Mouse (Mus musculus) monocyte, adult 5-6 weeks (primary cell): Measurements from ENCODE around the gene Inafm2. TPM values are rescaled to one million over a fixed set of nuclear protein-coding genes. Genes with fewer than 3 reads are reported as not detected.

Source experiments
- ATAC-seq: fragments of 153-309, 156-312 bp; replicated peaks from 2 replicates; pipeline ENCODE4 v1.8.0; 2017; ENCODE audit warnings: mild to moderate bottlenecking; ENCODE audit not compliant: low TSS enrichment, insufficient number of reproducible peaks, severe bottlenecking, poor library complexity, low FRiP score
- total RNA-seq: library from RNA; stranded (forward); fragments of 200-1000, 200-491, 200-594 nt; gene quantifications from 3 replicates; pipeline ENCODE4 v1.2.3, GENCODE M21; 2017

The Inafm2 gene
- total RNA-seq = 14.5 to 23.9 TPM (median 19.3 TPM) in 3 replicates

DNA sequence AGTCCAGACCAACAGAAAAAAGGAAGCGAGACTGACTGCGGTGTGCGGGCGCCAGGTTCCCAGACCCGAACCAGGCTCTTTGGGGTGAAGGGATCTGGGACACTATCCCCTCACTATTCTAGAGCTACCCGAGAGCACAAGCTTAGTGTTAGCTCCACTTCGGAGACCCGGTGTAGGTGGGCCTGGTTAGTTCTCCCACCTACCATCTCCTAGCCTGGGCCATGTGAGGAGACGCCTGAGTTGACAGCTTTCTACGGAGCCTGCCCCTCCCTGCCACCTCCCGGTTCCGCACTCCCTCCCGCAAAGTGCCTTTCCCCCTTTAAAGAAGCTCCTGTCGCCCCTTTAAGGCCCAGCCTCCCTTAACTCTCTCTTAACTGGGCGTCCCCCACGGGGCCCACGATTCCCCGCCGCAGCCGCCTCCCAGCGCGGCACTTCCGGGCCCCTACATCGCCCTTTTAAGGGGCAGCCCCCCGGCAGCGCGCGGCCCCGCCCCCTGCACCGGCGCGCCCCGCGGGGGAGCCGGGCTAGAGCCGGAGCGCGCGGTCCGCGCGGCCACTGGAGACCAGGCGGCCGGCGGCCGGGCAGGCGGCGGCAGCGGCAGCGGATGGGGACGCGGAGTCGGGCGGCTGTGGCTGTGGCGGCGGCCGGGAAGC lies at the start of gene Inafm2:
TSS of gene Inafm2 (plus strand) at position 527 of the 653 bp plus-strand sequence.
- ATAC-seq = peak; percentile 76

DNA sequence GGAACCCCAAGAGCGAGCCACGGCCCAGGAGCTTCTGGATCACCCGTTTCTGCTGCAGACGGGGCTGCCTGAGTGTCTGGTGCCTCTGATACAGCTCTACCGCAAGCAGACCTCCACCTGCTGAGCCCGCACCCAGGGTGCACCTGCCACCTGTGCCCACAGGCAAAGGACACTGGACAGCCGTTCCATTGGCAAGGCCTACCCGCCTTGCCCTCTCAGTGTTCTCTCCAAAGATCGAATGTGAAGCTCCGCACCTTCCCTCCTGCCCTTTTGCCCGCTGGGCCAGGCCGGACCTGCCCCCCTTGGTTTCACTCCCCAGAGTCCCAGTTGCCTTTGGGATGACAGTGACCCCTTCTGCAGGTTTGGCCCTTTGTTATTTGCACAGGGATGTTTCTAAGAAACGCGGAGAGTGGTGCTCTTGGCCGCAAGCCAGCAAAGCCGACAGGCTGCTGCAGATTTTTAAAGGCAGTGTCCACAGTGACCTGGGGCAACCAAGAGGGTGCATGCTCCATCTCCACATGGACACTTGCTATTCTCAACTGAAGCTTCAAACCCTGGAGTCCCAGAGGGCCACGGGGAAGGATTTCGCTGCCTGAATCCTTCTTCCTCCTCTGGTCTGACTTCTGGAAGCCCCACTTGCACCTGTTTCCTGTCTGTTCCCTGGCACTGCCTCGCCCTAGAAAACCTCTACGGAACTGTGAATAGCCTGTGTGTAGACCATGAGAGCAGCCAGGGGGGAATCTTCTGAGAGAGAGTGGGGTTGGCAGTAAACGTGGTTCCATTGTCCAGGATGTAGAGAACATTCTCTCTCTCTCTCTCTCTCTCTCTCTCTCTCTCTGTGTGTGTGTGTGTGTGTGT lies 48.9 kb upstream of the Inafm2 start:
- no peak for ATAC-seq

DNA sequence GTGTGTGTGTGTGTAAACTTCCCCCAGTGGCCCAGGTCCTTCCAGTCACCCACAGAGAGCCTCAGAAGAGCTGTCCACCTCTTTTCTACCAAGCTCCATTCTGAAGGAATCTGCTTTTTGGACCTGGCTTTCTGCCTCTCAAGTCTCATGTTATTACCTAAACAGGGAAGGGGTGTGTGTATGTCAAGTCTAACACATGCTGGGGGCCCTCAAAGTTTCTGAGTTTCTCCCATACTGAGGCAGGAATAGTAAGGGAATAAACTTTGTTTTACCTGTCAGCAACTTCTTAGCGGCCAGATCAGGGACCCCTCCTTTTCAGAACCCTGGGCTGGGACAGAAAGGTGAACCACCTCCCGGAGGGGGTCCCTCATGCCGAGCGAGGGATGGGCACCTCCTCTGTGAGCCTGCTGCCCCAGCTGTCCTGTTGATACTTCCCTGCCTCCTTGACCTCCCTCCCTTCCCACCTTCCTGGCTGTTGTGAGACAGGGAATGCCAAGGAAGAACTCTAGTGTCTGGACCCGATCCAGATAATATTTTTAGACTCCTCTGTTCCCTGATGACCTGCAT lies 48.2 kb upstream of the Inafm2 start:
- no peak for ATAC-seq

DNA sequence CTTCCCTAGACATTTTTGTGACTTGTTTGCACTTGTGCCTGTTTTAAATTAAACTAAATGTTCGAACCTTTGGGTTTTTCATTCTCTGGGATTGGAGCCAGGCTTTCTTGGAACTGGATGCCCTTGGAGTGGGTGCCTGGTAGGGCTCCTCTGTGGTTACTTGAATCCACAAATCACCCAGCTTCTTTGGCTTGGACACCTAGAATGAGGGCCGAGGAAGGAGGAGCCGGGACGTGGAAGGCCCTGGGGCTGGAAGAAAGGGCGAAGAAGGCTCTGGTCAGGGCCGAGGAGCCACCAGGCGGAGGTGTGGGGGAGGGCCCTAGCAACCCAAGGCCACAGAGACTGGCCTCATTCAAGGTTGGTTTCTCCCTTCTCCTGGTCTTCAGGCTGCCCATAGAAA lies 47.6 kb upstream of the Inafm2 start:
- no peak for ATAC-seq

DNA sequence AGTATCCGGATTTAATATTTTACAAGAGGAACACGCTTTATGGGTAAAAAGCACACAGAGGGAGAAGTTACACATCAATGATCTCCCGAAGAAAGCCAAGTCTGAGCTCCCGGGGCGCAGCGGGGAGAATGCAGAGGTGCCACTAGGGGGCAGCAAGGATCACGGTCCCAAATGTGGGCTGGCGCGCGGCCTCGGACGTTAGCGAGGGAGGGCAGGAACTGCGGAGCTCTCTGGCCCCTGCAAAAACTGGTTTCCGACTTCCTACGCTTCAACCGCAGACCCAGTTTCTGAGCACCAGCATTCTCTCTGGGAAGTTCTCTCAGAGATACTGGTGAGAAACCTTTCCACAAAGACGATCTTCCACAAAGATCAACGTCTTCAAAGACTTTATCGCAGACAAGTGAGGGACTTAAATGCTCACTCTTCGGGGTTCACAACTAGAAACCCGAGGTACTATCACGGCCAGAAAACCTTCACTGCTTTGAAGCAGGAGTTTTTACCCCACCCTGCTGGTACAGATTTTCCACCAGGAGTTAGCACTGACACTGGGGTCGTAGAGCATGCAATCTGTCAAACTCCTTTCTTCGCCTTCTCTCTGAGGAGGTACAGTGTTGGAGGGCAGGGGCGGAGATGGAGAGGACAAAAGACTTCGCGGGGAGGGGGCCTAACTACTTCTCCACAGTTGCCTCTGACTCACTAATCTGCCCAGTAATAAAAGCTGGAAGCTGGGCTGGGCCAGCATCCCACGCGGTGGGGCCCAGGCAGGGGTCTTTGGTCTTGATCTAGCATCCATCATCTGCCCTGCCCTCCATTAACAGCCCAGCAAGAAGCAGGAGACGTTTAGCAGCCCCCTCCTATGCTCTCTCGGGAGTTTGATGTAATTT lies 45.1 kb upstream of the Inafm2 start:
- ATAC-seq = peak; percentile 81

DNA sequence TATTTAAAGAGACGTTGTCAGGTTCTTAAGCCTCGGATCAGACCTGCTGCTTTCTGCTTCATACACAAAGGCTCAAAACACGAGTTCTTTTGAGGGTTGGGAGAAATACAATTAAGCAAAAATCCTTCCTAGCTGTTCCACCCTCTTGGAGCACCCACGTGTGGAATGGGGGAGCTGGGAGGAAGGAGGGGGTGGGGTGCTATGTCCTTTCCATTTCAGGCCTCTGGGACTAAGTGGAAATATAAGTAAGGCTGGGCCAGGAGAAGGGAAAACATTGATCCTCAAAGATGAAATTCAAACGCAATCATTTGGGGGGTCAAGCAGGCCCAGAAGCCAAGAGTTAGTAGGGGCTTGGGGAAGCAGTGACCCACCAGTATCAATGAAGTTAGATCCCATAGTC lies 44.4 kb upstream of the Inafm2 start:
- no peak for ATAC-seq

DNA sequence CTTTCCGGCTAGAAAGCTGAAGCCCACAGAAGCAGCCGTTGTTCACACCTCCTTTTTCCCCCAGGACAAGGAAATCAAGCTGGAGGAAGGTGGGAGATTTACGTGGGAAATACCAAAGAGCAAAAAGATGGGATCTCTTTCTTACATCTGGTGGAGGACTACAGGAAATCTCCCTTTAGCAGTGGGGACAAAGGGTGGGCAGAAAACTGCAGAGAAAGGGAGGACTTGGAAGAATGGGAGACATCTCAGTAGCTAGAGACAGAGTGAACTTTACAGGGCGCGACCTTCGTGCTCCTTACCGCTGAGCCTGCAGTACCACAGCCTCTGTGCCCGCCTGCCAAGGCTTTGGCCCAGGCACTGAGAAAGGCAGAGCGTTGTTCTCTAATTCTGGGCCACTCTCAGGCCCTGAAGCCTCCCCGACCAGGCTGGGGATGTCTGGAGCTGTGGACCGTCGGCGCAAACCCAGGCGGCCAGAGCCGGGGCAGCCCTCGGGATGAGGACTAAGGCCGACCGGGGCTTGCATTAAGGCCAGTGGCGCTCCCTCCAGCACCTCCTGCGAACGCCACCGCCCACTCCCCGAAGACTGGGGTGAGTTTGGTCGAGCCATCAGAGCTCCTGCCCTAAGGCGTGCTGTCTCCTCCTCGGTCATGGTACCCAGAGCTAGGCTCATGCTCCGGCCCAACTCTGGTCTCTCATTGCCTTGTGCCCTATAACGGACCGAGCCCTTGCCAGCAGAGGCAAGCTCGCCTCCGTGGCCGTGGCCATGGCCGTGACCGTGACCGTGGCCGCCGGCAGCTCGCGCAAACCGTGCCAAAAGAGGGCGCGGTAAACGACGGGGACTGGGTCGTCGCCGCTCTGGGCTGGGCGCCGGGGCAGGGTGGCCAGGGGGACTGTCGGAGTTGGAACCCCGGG lies 43.3 kb upstream of the Inafm2 start:
- ATAC-seq = no peak

DNA sequence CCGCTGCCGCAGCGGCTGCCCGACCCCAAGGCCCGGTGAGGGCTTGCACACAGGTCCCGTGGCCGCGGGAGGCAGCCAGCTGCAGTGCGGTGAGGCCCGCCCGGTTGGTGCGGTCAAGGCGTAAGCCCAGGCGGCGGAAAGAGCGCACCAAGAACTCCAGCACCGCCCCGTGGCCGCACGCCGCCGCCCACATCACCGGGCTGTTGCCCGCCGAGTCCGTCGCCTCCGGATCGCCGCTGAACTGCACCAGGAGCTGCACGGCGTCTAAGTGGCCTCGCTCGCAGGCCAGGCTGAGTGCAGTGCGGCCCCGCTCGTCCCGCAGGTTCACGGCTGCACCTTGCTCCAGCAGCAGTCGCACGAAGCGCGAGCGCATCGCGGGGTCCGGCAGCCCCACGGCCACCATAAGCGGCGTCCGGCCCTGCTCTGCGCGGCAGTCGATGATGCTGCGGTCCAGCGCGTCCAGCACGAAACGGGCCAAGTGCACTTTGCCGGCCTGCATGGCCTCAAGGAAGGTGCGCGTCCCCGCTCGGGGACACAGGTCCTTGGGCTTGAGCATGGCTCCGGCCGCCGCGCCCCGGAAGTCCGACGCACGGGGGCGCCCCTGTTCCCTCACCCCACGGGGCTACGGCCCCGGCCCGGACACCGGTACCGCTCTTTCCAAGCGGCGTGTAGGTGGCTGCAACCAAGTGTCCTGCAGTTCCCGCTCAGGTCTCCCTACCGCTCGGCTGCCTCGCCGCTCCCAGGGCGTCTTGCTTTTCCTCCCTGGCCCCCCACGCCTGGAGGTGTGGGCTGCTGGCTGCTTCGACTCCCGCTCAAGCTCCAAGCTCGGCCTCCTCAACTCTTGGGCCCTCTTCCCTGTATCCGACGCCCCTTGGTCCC lies 42.4 kb upstream of the Inafm2 start:
- ATAC-seq = no peak

DNA sequence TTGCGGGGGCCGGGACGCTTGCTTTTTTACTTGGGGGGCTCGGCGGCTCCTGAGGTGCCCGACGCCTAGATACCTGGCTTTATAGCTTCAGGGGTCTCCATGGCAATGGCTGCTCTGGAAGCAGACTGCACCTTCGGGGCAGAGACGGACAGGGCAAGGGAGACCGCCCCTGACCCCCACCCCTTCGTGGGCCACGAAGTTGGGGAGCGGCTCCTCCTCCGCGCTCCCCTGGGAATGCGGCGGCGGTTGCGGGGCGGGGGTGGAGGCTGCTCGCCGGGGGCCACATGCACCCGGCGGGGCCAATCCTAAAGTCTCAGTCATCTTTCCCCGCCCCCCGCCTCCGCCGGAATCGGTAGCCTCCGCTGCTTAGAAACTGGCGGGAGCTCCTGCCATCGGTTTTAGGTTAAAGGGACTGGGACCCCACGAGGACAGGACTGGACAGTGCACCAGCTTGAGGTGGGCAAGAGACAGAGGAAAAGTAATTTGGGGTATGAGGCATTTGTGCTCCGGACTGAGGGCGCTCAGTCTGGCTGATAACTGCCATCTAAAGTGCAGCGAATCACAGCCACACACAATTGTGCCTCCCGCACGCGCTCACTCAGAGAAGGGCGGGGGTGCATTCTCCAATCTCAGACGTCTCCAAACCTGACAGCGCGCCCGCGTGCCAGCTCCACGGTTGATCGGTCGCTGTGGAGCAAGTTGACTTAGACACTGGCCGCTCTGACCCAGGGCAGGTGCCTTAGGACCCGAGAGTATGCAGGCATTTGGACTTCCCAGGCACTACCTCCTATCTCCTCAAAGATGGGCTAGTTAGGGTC lies 41.4 kb upstream of the Inafm2 start, which contains the start of gene Ankrd63:
TSS of gene Ankrd63 (minus strand) at position 51 of the 818 bp plus-strand sequence.
- no peak for ATAC-seq

DNA sequence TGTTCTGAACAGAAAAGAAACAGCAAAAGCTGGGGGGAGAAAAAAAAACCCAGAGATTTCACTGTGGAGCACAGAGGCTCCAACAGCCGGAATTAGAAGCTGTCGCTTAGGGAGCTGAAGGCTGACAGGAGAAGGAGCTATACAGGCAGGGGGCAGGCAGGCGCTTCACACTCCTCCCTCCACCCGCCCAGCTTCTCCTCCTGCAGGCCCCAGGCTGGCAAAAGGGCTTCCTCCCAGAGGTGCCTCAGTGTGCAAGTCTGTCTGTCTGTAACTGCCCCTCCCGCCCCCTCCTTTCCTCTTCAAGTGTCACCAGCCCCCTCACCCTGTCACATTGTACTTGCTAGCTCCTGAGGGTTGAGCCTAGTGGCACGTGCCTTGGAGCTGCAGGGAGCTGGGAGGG lies 39.1 kb upstream of the Inafm2 start:
- ATAC-seq = no peak

DNA sequence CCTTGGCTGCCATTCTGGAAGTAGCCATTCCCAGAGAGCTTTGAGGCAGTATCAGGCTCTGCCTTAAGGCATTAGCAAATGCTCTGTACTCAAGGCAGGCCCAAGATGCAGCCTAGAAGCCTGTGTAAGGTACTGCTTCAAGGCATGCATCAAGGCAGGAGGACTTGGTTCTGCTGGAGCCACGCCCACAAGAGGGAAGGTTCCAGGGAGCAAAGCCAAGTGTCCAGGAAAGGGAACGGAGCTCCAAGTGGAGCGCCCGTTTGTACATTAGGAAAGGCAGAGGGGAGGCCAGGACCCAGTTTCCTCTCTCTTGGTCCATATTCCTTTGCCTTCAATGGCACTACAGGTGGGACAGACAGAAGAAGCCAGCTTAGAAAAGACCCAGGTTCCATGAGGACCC lies 37.1 kb upstream of the Inafm2 start:
- no peak for ATAC-seq

DNA sequence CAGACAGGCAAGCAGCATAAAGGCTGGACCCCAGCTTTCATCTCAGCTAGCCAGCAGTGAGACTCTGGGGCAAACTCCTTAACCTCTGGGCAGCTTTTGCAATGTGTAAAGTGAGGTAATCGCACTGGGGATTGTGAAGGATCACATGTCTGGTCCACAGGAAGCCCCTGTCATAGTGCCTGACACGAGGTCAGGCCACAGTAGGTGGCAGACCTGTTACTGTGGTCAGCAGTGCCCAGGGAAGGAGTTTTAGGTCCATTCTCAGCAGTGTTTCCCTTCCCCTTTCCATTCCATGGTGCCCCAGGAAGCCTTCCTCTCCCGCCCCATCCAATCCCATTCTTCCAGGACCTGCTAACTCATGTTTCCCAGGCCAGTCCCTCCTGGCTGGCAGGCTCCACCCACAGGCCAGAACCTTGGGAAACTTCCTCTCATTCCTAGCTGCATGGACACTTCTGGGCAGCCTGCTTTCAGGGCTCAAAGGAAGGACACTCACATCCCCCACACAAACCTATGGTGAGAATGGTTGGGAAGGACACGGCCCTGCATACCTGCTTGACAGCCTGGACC lies 35.8 kb upstream of the Inafm2 start:
- ATAC-seq = no peak

DNA sequence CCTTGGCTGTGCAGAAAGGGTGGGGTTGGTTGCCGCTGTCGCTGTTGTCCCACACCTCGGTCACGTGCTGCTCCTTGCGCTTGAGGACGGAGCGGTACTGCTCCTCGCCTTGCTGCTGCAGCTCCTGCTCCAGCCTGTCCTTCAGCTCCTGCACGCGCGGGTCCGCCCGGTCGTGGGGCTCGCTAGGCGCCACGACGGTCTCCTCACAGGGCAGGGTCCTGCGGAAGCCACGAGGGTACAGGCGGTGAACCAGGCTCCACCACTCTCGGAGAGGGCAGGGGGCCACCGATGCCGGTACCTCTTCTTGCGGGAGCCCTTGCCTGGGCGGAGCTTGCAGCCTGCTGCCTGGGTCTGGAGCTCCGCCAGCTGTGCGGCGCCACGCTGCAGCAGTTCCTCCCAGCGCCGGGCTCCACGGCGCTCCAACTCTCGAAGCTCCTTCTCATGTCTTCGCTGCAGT lies 34.5 kb upstream of the Inafm2 start:
- no peak for ATAC-seq

DNA sequence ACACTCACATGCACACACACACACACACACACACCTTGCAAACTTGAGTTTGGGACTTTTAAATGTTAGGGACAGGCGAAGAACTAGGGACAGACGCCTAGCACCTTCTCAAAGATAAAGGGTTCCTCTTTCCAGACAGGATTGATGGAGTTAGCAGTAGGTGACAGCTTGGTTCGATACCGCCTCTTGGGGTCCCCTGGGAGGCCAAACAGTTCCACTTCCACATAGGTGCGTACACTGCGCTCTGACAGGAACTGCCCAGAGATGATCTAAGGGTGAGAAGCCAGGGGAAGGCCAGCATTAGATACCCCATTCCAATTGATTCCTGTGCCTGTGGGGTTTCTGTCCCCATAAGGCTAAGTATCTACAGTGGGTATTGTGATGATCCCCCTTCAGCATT lies 31.9 kb upstream of the Inafm2 start:
- no peak for ATAC-seq

DNA sequence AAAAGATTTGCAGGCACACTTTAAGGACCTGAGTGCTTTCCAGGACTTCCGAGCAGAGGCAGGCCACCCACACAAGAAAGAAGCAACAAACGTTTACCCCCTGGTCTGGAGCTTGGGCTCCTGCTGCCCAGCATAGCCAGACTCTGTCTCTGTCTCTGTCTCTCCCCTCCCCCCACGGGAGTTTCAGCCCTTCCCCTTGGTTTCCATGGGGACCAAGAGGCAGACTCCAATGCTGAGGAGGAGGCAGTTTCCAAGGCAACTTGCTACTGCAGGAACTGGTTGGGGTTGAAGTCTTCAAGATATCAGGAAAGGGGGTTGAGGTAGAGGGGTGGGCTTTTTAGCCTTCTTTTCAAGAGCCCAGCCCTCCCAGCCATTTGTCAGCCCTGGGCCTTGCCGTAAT lies 31.3 kb upstream of the Inafm2 start:
- no peak for ATAC-seq

DNA sequence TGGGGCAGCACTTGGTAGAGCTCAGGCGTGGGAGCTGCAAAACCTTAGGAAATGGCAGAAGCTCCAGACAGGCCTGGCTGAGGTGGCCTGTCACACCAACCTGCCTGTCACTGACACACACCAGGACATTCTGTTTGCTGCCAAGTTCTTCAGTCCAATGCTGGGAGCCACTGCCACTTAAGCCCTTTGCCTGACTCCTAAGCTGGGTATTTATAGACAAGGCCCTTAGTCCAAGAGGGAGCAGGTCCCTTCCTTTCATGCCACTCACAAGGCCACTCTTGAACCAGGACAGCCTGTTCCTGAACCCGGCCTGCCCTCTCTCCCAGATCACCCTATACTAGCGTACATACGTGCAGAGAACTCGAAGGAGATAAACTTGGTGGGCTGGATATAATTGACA lies 28.9 kb upstream of the Inafm2 start:
- no peak for ATAC-seq
